Mouse (Mus musculus) forebrain, embryonic 15.5 days (tissue): ENCODE measurements around the gene Stard13. TPM values are rescaled to one million over a fixed set of nuclear protein-coding genes. Genes with fewer than 3 reads are reported as not detected.

Source experiments
- ATAC-seq: fragments of 200-750 bp; cut with Nextera tagmentation; replicated peaks from 2 replicates; pipeline ENCODE4 v1.8.0; 2017; ENCODE audit warnings: mild to moderate bottlenecking, moderate TSS enrichment, moderate library complexity
- H3K27ac ChIP-seq: fragments of 300-500 bp; sonication (generic); replicated peaks from 2 replicates; pipeline ENCODE4 v1.5.1; 2015; ENCODE audit warnings: mild to moderate bottlenecking, inconsistent platforms
- H3K27me3 ChIP-seq: fragments of 300-500 bp; sonication (generic); 2 replicates; pipeline ENCODE4 v1.6.1; 2015; ENCODE audit warnings: inconsistent platforms
- H3K36me3 ChIP-seq: fragments of 300-500 bp; sonication (generic); 2 replicates; pipeline ENCODE4 v1.6.1; 2015; ENCODE audit warnings: mild to moderate bottlenecking, inconsistent platforms
- H3K4me1 ChIP-seq: fragments of 300-500 bp; sonication (generic); 2 replicates; pipeline ENCODE4 v1.6.1; 2015; ENCODE audit warnings: inconsistent platforms
- H3K4me2 ChIP-seq: fragments of 300-500 bp; sonication (generic); replicated peaks from 2 replicates; pipeline ENCODE4 v1.6.1; 2015; ENCODE audit warnings: mild to moderate bottlenecking, inconsistent platforms
- H3K4me3 ChIP-seq: fragments of 300-500 bp; sonication (generic); 2 replicates; pipeline ENCODE4 v1.5.1; 2015; ENCODE audit warnings: mild to moderate bottlenecking, inconsistent platforms
- H3K9ac ChIP-seq: fragments of 300-500 bp; sonication (generic); replicated peaks from 2 replicates; pipeline ENCODE4 v1.6.1; 2015; ENCODE audit warnings: mild to moderate bottlenecking, inconsistent platforms
- H3K9me3 ChIP-seq: fragments of 300-500 bp; sonication (generic); 2 replicates; pipeline ENCODE4 v1.6.1; 2016; ENCODE audit warnings: inconsistent platforms
- WGBS: fragments of 180-500 bp; shearing (Covaris S2); methylation state at CpG from one replicate; pipeline ENCODE4 v1.1.7; 2015; ENCODE audit warnings: mixed read lengths; 5-methylcytosine and 5-hydroxymethylcytosine counted together
- polyA plus RNA-seq: library from polyadenylated mRNA; unstranded; fragments of >200 nt; fragmentation: Nextera tagmentation; extraction: Ambion mirVana; gene quantifications from 2 replicates; pipeline ENCODE4 v1.2.1, GENCODE M21; 2015

The Stard13 gene
- polyA plus RNA-seq, 1 experiment from 2014 or later: 4.0 TPM

DNA sequence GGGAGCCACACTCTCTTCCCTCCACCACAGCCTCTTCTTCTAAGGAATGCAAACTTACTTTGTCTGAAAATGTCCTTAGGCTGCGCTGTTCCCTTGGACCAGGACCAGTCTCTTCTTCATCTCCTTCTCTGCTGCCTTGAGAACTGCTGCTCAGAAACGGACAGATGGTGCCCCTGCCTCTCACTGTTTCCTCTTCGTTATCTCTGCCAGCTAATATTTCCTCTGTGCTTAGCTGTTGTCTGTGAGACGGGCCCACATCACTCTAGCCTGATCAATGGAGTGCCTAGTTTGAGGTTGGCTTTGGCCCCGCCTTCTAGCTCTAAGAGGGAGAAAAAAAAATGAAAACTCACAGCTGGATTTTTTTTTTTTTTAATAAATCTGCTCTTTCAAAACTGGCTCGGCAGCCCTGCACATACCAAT, 106.3 kb downstream of the Stard13 start:
- ATAC-seq: no peak
- 51% methylated on average over 6 of the region's 6 CpGs for WGBS
- no peak overlapping the region for H3K4me3 ChIP-seq
- no peaks in the 10 kb centered on the region for H3K4me1 ChIP-seq
- no peak overlapping the region for H3K4me2 ChIP-seq
- no peak overlapping the region for H3K27ac ChIP-seq
- no peaks in the 10 kb centered on the region for H3K9me3 ChIP-seq
- no peaks in the 10 kb centered on the region for H3K36me3 ChIP-seq
- no peaks in the 10 kb centered on the region for H3K27me3 ChIP-seq
- H3K9ac ChIP-seq: no peak overlapping the region

DNA sequence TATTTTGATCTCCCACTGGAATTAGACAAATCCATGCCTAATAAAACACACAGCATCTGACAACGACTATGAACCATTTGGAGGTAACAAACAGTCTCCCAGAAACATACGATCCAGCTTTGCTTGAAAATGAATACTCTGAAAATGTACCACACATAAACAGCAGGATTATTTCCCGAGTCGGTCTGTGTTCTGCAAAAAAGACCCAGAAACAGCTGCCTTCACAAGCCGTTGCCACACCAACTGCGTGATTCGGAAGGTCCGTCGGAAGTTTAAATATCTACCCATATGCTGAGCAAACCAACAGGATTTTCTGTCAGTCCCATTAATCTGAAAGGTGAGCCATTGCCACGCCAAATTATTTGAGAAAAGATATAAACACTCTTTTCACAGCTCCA, 107.0 kb downstream of the Stard13 start:
- Histone ChIP-seq H3K4me1 (no peaks in the 10 kb centered on the region), H3K9ac (no peak overlapping the region), H3K27ac (no peak overlapping the region), H3K4me3 (no peak overlapping the region), H3K9me3 (no peaks in the 10 kb centered on the region), H3K36me3 (no peaks in the 10 kb centered on the region), H3K4me2 (no peak overlapping the region), H3K27me3 (no peaks in the 10 kb centered on the region)
- ATAC-seq: no peak
- 79% methylated on average over 10 of the region's 10 CpGs for WGBS

DNA sequence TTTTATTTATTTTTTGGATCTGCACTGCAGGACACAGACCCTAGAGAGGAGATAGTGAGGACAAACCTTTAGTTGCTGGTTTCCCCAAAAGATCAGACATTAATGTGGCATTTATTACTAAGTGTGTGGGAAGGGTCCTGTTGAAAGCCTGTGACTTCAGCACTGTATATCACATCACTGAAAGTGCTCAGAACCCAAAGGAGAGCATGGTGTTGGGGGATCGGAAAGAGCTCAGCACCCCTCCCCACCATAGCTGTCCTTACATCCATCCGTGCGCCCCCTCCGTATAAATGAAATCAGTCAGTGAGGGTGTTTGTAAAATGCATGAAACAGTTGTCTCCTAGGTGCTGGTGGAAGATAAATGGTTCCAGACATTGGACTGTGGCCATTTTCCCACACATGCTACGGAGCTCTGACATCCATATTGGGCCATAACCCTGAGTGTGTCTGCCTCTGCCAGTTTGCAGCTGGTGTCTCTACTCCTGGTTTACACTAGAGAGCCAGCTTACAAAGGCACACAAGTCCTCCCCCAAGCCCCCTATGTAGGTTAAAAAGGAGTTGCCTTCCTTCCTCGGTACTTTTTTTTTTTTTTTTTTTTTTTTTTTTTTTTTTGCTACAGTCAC, 107.5 kb downstream of the Stard13 start:
- 83% methylated on average over 6 of the region's 6 CpGs for WGBS
- no peak overlapping the region for H3K4me2 ChIP-seq
- no peaks in the 10 kb centered on the region for H3K27me3 ChIP-seq

GRCm38 (mm10) chr5:151117846-151118245, 115.8 kb downstream of the Stard13 start:
- H3K27me3 ChIP-seq: no peaks in the 10 kb centered on the region
- H3K4me3 ChIP-seq: no peak overlapping the region
- no peaks in the 10 kb centered on the region for H3K9me3 ChIP-seq
- no peaks in the 10 kb centered on the region for H3K36me3 ChIP-seq
- no peak overlapping the region for H3K27ac ChIP-seq
- WGBS: 76% methylated on average over 2 of the region's 2 CpGs
- no peak overlapping the region for H3K9ac ChIP-seq
- H3K4me1 ChIP-seq: no peaks in the 10 kb centered on the region
- ATAC-seq: no peak
- no peak overlapping the region for H3K4me2 ChIP-seq

More for the DNA sequence above, 107.5 kb downstream of the Stard13 start:
- H3K27ac ChIP-seq: no peak overlapping the region
- H3K4me1 ChIP-seq: no peaks in the 10 kb centered on the region
- no peak overlapping the region for H3K4me3 ChIP-seq
- H3K9me3 ChIP-seq: no peaks in the 10 kb centered on the region
- H3K9ac ChIP-seq: no peak overlapping the region
- no peaks in the 10 kb centered on the region for H3K36me3 ChIP-seq
- ATAC-seq: no peak

GRCm38 (mm10) chr5:151116192-151116887, 117.3 kb downstream of the Stard13 start:
- Histone ChIP-seq H3K9ac (no peak overlapping the region), H3K27ac (no peak overlapping the region), H3K36me3 (no peaks in the 10 kb centered on the region), H3K4me3 (no peak overlapping the region), H3K4me2 (no peak overlapping the region), H3K27me3 (no peaks in the 10 kb centered on the region), H3K4me1 (no peaks in the 10 kb centered on the region), H3K9me3 (no peaks in the 10 kb centered on the region)
- ATAC-seq: no peak
- WGBS: 83% methylated on average over 5 of the region's 5 CpGs

DNA sequence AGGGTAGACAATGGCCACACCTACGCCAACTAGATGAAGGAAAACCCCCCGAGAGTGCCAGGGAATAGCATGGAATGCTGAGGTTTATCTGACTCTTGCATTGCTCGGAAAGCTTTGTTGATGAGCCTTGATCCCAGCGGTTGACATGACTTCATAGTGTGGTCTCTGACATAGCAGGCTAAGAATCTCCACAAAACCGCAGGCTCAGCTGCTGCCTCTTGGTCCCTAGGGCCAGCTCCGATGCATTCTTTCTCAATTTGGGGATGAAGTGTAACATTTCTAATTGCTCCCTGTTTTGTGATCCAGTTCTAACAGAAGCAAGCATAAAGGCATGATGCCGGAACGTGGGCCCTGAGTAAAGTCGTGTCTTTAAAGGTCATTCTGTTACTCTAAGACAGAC, 120.9 kb downstream of the Stard13 start:
- ATAC-seq: no peak
- Histone ChIP-seq H3K9ac (no peak overlapping the region), H3K36me3 (no peaks in the 10 kb centered on the region), H3K27me3 (no peaks in the 10 kb centered on the region), H3K4me3 (no peak overlapping the region), H3K4me1 (no peaks in the 10 kb centered on the region), H3K27ac (no peak overlapping the region), H3K9me3 (no peaks in the 10 kb centered on the region), H3K4me2 (no peak overlapping the region)
- WGBS: 91% methylated on average over 9 of the region's 9 CpGs

GRCm38 (mm10) chr5:151111080-151111871, 122.4 kb downstream of the Stard13 start:
- H3K4me2 ChIP-seq: no peak overlapping the region
- no peak overlapping the region for H3K9ac ChIP-seq
- H3K4me1 ChIP-seq: no peaks in the 10 kb centered on the region
- no peak overlapping the region for H3K4me3 ChIP-seq
- H3K27me3 ChIP-seq: no peaks in the 10 kb centered on the region
- H3K36me3 ChIP-seq: no peaks in the 10 kb centered on the region
- WGBS: 90% methylated on average over 7 of the region's 7 CpGs
- H3K9me3 ChIP-seq: no peaks in the 10 kb centered on the region
- no peak overlapping the region for H3K27ac ChIP-seq
- ATAC-seq: no peak

DNA sequence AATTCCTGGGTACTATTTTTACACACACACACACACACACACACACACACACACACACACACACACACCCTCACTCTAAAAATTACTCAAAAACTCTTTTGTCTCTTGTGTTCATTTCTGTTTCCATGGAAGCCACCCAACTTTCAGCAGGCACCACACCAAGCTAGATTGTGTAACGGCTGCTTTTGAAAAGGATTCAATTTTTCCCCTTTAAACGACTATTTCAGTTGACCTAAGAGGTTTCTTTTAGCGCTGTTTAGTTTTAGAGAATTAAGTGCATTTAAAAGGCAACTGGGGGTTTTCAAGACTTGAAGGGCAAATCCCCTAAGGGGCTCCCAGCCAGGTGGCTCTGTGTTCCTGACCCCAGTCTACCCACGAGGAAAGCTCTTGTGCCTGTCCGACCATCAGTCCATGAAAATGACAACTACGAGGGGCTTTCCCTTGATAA, 123.2 kb downstream of the Stard13 start:
- no peak for ATAC-seq
- no peaks in the 10 kb centered on the region for H3K36me3 ChIP-seq
- H3K4me2 ChIP-seq: no peak overlapping the region
- H3K27ac ChIP-seq: no peak overlapping the region
- no peaks in the 10 kb centered on the region for H3K9me3 ChIP-seq
- no peaks in the 10 kb centered on the region for H3K4me1 ChIP-seq
- no peaks in the 10 kb centered on the region for H3K27me3 ChIP-seq
- no peak overlapping the region for H3K4me3 ChIP-seq
- 24% methylated on average over 6 of the region's 6 CpGs for WGBS
- H3K9ac ChIP-seq: no peak overlapping the region

- Histone ChIP-seq H3K9me3 (no peaks in the 10 kb centered on the region), H3K27ac (no peak overlapping the region), H3K4me2 (no peak overlapping the region), H3K9ac (no peak overlapping the region), H3K36me3 (no peaks in the 10 kb centered on the region), H3K4me1 (no peaks in the 10 kb centered on the region), H3K27me3 (no peaks in the 10 kb centered on the region), H3K4me3 (no peak overlapping the region)
- ATAC-seq: no peak
- WGBS: 80% methylated on average over 2 of the region's 2 CpGs
Observed at GRCm38 (mm10) chr5:151109822-151110221, 123.8 kb downstream of the Stard13 start.

GRCm38 (mm10) chr5:151108955-151109354, 124.7 kb downstream of the Stard13 start:
- no peaks in the 10 kb centered on the region for H3K9me3 ChIP-seq
- no peak overlapping the region for H3K4me2 ChIP-seq
- WGBS: 89% methylated on average over 7 of the region's 7 CpGs
- no peak overlapping the region for H3K9ac ChIP-seq
- no peak for ATAC-seq
- H3K4me3 ChIP-seq: no peak overlapping the region
- no peaks in the 10 kb centered on the region for H3K4me1 ChIP-seq
- H3K36me3 ChIP-seq: no peaks in the 10 kb centered on the region
- H3K27ac ChIP-seq: no peak overlapping the region
- no peaks in the 10 kb centered on the region for H3K27me3 ChIP-seq

DNA sequence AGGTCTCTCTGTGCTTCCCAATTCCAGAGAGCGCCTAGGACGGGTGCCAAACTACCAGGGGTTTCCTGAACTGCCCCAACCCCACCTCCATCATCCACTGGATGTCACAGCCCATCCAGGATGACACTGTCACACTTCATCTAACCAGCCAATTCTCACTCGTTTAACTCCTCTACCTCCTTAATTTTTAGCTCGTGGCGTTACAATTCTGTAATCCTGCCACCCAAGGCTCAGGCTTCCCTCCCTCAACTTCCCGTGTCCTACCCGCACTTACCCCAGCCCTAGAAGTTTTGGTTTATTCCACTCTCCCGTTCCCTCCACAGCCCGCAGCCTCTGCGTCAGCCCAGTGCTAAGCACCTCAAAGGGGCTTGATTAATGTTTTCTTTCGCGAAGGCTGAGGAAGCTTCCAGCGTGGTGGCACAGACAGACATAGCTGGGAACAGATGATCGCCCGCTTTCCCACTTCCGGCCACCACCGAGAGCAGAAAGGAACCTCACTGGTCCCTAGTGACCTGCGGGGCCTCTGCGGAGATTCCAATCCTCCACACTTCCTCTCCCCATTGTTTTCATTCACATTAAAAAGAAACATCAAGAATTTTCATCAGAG, 125.2 kb downstream of the Stard13 start:
- Histone ChIP-seq H3K36me3 (no peaks in the 10 kb centered on the region), H3K4me3 (no peak overlapping the region), H3K27me3 (no peaks in the 10 kb centered on the region), H3K9ac (no peak overlapping the region), H3K4me1 (no peaks in the 10 kb centered on the region), H3K9me3 (no peaks in the 10 kb centered on the region), H3K27ac (no peak overlapping the region), H3K4me2 (no peak overlapping the region)
- 79% methylated on average over 19 of the region's 19 CpGs for WGBS
- ATAC-seq: no peak

DNA sequence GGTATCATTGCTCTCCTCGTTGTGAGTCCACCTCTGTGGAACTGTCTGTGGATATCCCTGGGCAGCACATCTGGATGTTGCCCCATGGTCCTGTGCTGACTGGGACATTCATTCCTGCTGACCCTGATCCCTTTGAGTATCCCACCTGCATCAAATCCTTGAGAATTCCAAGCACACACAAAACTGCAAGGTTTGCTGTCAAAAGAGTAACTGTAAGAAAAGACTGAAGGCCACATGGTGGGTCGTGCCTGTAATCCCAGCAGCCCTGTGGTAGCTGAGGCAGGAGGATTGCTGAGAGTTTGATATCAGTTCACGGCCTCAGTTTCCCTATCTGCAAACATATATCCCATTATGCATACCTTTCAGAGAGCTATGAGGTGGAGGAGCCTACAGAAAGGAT, 126.8 kb downstream of the Stard13 start:
- Histone ChIP-seq H3K4me2 (no peak overlapping the region), H3K9ac (no peak overlapping the region), H3K36me3 (no peaks in the 10 kb centered on the region), H3K4me3 (no peak overlapping the region), H3K27me3 (no peaks in the 10 kb centered on the region), H3K27ac (no peak overlapping the region), H3K4me1 (no peaks in the 10 kb centered on the region), H3K9me3 (no peaks in the 10 kb centered on the region)
- WGBS: 89% methylated on average over 3 of the region's 3 CpGs
- no peak for ATAC-seq
